Comparison of ENCODE assay signal across 17 mouse cellular contexts in the genomic region with DNA sequence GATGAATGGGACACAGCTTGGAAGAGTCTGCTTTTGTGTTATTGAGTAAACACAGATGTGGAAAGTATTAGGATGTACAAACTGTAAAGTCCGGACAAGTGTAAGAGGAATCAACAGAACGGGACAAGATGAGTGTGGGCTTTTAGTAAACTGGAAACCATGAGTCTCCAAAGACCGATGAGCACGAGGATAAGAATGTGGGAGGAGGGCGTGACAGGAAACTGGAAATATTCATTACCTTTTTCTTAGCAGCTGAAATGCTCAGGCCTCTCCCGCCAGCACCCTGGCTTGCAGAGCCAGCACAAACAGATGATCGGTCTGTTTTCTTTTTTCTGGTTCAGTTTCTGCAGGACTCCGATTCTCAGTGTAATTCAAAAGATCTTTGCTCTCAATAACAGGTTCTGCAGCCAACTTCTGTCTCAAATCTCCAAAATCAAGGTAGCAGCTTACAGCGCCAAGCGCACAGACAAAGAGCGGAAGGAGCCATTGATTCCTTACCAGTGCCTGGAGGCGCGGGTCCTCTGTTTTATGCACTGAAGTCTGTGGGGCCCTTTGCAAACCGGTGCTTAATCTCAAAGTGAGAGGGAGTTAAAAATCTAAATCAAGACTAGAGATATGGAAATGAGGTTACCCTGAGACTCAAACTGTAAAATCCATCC. TPM values are rescaled to one million over a fixed set of nuclear protein-coding genes. Genes with fewer than 3 reads are reported as not detected.
DNase-seq lines count a peak whose midpoint lies in the region; ATAC-seq lines count a peak whose summit lies in the region.
"Had no signal": no experiment of that assay in that cellular context is flagged by ENCODE, and none has a peak within 500 bp of the region (broad histone marks: within the 10 kb centered on the region; RNA-seq: fewer than 3 reads in every experiment).

No protein-coding gene starts in this region.

- 65% methylated on average over 14 of the region's 14 CpGs for WGBS in midbrain, embryonic 10.5 days
- 66% methylated on average over 14 of the region's 14 CpGs for WGBS in midbrain, embryonic 13.5 days
- WGBS in intestine, embryonic 15.5 days, result 39% methylated on average over 14 of the region's 14 CpGs
- WGBS in forebrain, embryonic 15.5 days, result 42% methylated on average over 14 of the region's 14 CpGs

- H3K4me2 ChIP-seq in midbrain, embryonic 13.5 days (replicated peaks), result no peak overlapping the region
- no peak overlapping the region for H3K4me2 ChIP-seq in intestine, embryonic 15.5 days (replicated peaks)
- no peak overlapping the region for H3K4me2 ChIP-seq in forebrain, embryonic 15.5 days (replicated peaks)
- H3K4me2 ChIP-seq: midbrain, embryonic 15.5 days had no signal

- H3K36me3 ChIP-seq in midbrain, embryonic 10.5 days, result no peaks in the 10 kb centered on the region
- H3K36me3 ChIP-seq in midbrain, embryonic 13.5 days, result no peaks in the 10 kb centered on the region
- no peaks in the 10 kb centered on the region for H3K36me3 ChIP-seq in intestine, embryonic 15.5 days
- no peaks in the 10 kb centered on the region for H3K36me3 ChIP-seq in forebrain, embryonic 15.5 days
- H3K36me3 ChIP-seq: midbrain, embryonic 15.5 days had no signal

- H3K27ac ChIP-seq in midbrain, embryonic 10.5 days (replicated peaks), result peak overlapping the region; percentile 17; the same call in 1 of the 2 replicates
- no peak overlapping the region for H3K27ac ChIP-seq in midbrain, embryonic 13.5 days
- no peak overlapping the region for H3K27ac ChIP-seq in intestine, embryonic 15.5 days
- H3K27ac ChIP-seq in forebrain, embryonic 15.5 days (replicated peaks), result no peak overlapping the region
- H3K27ac ChIP-seq: heart, adult 2 months; midbrain, embryonic 15.5 days had no signal

- H3K9me3 ChIP-seq in midbrain, embryonic 10.5 days (replicated peaks), result no peaks in the 10 kb centered on the region
- no peaks in the 10 kb centered on the region for H3K9me3 ChIP-seq in midbrain, embryonic 13.5 days
- H3K9me3 ChIP-seq in intestine, embryonic 15.5 days, result no peaks in the 10 kb centered on the region
- no peaks in the 10 kb centered on the region for H3K9me3 ChIP-seq in forebrain, embryonic 15.5 days
- H3K9me3 ChIP-seq: midbrain, embryonic 15.5 days had no signal

- no peak for ATAC-seq in midbrain, embryonic 13.5 days
- ATAC-seq in intestine, embryonic 15.5 days, result no peak
- ATAC-seq in forebrain, embryonic 15.5 days (replicated peaks), result no peak
- ATAC-seq: hindbrain, embryonic 16.5 days; midbrain, embryonic 15.5 days had no signal

- peak; percentile 4 for DNase-seq in embryo, embryonic 10.5 days (ENCODE audit: low spot score)
- DNase-seq in embryo, embryonic 10 days (ENCODE audit: low spot score), result no peak
- DNase-seq in midbrain, embryonic 10.5 days (ENCODE audit: low spot score), result no peak
- DNase-seq in gastrocnemius, adult 8-10 months (ENCODE audit: low spot score in 2 of 2), result peak; percentile 16 to 30
- DNase-seq in retina, embryonic 14.5 days (ENCODE audit: low spot score), result no peak
- DNase-seq: adrenal gland, adult 8-10 months; cerebellum, adult 2 months; embryo, embryonic 11 days; heart, adult 2 months; kidney, adult 8-10 months; lung, adult 2 months; right cerebral cortex, postnatal 14 days had no signal

- no peak overlapping the region for H3K4me3 ChIP-seq in midbrain, embryonic 10.5 days
- no peak overlapping the region for H3K4me3 ChIP-seq in midbrain, embryonic 13.5 days (replicated peaks)
- H3K4me3 ChIP-seq in intestine, embryonic 15.5 days (replicated peaks), result no peak overlapping the region
- no peak overlapping the region for H3K4me3 ChIP-seq in forebrain, embryonic 15.5 days
- H3K4me3 ChIP-seq: heart, adult 2 months; midbrain, embryonic 15.5 days had no signal

- no peak overlapping the region for H3K9ac ChIP-seq in midbrain, embryonic 13.5 days (replicated peaks)
- H3K9ac ChIP-seq in intestine, embryonic 15.5 days, result no peak overlapping the region
- H3K9ac ChIP-seq in forebrain, embryonic 15.5 days (replicated peaks), result no peak overlapping the region
- H3K9ac ChIP-seq: midbrain, embryonic 15.5 days had no signal

- H3K27me3 ChIP-seq in midbrain, embryonic 10.5 days (ENCODE audit: low read depth, poor library complexity, severe bottlenecking), result no peaks in the 10 kb centered on the region
- H3K27me3 ChIP-seq in midbrain, embryonic 13.5 days, result no peaks in the 10 kb centered on the region
- H3K27me3 ChIP-seq in intestine, embryonic 15.5 days (replicated peaks), result no peaks in the 10 kb centered on the region
- no peaks in the 10 kb centered on the region for H3K27me3 ChIP-seq in forebrain, embryonic 15.5 days
- H3K27me3 ChIP-seq: midbrain, embryonic 15.5 days had no signal

- H3K4me1 ChIP-seq in midbrain, embryonic 10.5 days, result 0 out of 2 replicates have a peak, but pooled peaks cover 4% of the 10 kb centered on the region
- H3K4me1 ChIP-seq in midbrain, embryonic 13.5 days (replicated peaks), result no peaks in the 10 kb centered on the region
- no peaks in the 10 kb centered on the region for H3K4me1 ChIP-seq in intestine, embryonic 15.5 days (replicated peaks)
- H3K4me1 ChIP-seq in forebrain, embryonic 15.5 days, result 0 out of 2 replicates have a peak, but pooled peaks cover 5% of the 10 kb centered on the region
- H3K4me1 ChIP-seq: midbrain, embryonic 15.5 days had no signal

RNA-seq across cellular contexts. Expression of a gene that starts 28.1 kb away (rescaled TPM):
- 0.64 and 0.71 TPM in 2 replicates for polyA plus RNA-seq in midbrain, embryonic 10.5 days (2016; fragmentation: Nextera tagmentation; extraction: Ambion mirVana)
- 0.82 and 0.92 TPM in 2 replicates for polyA plus RNA-seq in midbrain, embryonic 13.5 days (2015; fragmentation: Nextera tagmentation; extraction: Ambion mirVana)
- 10 to 100 TPM; 10.9 to 33.9 (median 14.9) TPM for total RNA-seq in gastrocnemius, adult 8-10 months (2022)
- polyA plus RNA-seq in intestine, embryonic 15.5 days (2015; fragmentation: Nextera tagmentation; extraction: Ambion mirVana), result 1.1 and 1.3 TPM in 2 replicates
- polyA plus RNA-seq in forebrain, embryonic 15.5 days (2015; fragmentation: Nextera tagmentation; extraction: Ambion mirVana), result 1.8 and 1.9 TPM in 2 replicates

Comparison
In these comparisons a context has a peak if more than half of its experiments do, and no peak if none do; other contexts are left out.
1. DNase-seq: peak in embryo, embryonic 10.5 days (single experiment) and gastrocnemius, adult 8-10 months (2 of 2); none in embryo, embryonic 10 days (single experiment), midbrain, embryonic 10.5 days (single experiment) and retina, embryonic 14.5 days (single experiment).